Mouse (Mus musculus) gastrocnemius, postnatal 14 days (tissue): Measurements from ENCODE around the gene Nemp1. TPM values are rescaled to one million over a fixed set of nuclear protein-coding genes. Genes with fewer than 3 reads are reported as not detected.

ENCODE experiments used
- DNase-seq: peaks from one replicate; pipeline ENCODE4 v3.0.0; 2021; ENCODE audit warnings: mixed read lengths
- intact Hi-C: fragments of 180-260 bp; cut with DNase I; formaldehyde crosslinking; loops from one replicate; pipeline ENCODE4 v1.15.1; 2025; ENCODE audit warnings: low total_unique reads
- long read RNA-seq, 2 experiments: library from polyadenylated mRNA; stranded (forward); transcript quantifications; one replicate each; pipeline ENCODE4 v2.0.0; 2021
- total RNA-seq, 2 experiments: library from RNA; stranded (reverse); gene quantifications; 2 replicates each; pipeline ENCODE4 v1.2.3; 2021

Nemp1 gene
- total RNA-seq = 1 to 10 TPM; 2.3 to 2.7 TPM
- long read RNA-seq, experiment 1, partial matches to known transcripts = 0 of 1 reads
- long read RNA-seq, experiment 1, other reads (novel, unspliced or antisense) = 1 of 1 reads
- long read RNA-seq, experiment 2 = 0 reads

DNA sequence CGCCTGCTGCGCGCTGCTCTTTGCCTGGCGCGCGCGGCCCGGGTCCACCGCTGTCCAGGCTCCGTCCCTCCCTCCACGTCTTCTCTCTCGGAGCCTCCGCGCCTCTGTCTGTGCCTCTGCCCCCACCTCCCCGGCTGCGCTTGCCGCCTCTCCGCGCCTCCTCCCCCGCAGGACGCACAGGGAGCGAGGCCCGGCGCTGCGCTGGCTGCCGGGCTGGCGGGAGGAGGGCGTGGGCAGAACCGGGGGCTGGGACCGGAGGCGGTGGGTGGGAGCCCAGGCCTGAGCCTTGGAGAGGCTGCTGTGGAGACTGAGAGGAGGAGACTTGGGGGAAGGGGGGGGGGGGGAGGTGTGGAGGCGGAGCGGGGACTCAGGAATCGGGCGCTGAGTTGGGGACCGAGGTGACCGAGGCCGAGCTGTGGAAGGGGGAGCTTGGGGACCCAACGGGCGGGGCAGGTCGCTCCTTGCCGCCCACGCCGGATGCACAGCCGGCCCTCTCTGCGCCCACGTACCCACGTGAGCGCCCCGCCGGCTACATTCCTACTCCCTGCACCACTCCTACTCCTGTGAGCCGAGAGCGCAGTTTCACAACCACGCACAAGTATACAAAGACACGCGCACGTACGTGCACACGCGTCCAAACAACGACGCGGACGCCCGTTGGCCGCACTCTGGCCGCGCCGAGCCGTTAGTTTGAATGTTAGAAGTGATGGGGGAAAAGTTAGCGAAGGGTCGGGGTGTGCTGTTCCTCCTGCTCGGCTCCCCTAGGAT is at the start of gene Nemp1:
Gene Nemp1, plus strand, starts transcription at position 401 of the 768 bp plus-strand sequence.
- DNase-seq = peak; percentile 89
- intact Hi-C loops = no loop called here

DNA sequence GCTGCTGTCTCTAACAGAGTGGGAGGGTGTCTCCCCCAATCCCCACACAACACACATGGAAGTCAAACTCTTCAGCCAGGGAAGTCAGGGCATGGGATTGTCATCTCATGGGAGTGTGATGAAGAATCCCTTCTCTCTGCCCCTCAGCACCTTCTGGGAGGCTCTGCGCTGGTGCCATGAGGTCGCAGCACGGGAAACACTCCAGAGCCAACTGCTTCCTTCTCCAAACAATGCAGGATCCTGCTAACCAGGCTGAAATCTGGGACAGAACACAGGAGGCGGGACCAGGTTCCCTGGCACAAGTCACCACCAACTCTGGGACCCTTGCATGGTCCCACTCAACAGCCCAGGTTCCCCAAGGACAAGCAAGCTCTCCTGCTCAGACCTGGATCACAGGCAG is 49.4 kb upstream of the Nemp1 start:
- intact Hi-C loops = no loop called here
- no peak for DNase-seq

DNA sequence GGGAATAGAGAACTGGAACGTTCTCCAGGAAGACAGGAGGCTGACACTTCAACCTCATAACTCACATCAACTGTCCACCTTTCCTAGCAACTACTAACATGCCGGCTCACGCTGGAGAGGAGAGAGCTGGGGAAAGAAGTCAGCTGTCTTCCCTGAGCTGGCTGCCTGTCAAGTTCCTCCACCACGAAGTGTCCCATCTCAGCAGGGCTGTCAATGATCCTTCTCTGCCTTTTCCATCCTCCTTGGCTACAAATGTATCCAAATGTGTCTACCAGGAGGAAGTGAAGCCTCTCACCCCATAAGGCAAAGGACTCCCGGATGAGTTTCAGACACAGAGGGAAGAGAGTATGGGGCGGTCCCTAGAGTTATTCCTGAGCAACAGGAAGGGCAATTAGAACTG is 48.5 kb upstream of the Nemp1 start:
- peak; percentile 34 for DNase-seq

DNA sequence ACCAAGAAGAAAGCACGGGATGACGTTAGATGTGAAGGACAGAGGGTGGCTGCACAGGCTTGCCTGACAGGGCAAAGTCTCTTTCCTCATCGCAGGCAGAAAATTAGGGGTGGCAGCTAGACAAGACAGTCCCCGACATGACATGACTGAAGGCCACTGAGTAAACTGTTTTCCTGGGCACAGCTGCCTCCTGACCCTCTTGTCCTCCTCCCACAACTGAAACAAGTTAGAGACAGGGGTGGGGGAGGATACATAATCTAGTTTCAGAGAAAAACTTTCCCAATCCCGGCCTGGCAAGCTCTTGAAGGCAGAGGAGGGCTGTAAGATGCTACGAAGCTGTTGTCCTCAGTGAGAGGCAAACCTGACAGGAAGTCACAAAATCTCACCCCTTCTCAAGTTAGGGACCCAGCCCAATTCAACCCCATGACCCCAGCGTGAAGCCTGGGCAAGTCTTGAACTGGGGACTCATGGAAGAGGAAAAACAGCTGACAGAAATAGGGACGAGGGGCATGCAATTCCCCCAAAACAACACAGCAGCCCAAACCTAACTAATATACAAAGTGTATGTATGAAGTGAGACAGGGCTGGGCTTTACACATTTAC is 47.5 kb upstream of the Nemp1 start:
- no peak for DNase-seq
- intact Hi-C loops = no loop called here

More for the DNA sequence above, 48.5 kb upstream of the Nemp1 start:
- intact Hi-C loops = no loop called here

DNA sequence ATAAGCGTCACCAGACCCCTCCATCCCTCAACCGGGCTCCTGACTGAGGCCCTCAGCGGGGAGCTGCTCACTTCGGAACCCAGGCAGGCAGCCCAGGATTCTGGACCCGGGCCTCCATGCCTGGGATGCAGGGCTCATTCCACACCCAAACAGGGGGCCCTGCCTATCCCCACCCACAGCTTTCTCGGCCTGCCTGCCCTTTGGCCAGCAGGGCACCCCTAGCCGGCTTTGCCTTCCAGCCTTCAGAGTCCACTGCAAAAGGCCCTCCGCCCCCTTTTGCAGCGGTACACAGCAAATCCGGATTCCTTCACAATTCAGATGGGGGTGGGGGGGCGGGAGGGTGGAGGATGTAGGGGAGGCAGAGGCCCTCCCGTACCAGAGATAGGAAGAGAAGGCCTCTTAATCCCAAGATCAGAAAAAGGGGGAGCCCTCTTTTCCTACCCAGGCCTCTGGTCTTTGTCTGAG is 46.7 kb upstream of the Nemp1 start:
- DNase-seq = peak; percentile 41

DNA sequence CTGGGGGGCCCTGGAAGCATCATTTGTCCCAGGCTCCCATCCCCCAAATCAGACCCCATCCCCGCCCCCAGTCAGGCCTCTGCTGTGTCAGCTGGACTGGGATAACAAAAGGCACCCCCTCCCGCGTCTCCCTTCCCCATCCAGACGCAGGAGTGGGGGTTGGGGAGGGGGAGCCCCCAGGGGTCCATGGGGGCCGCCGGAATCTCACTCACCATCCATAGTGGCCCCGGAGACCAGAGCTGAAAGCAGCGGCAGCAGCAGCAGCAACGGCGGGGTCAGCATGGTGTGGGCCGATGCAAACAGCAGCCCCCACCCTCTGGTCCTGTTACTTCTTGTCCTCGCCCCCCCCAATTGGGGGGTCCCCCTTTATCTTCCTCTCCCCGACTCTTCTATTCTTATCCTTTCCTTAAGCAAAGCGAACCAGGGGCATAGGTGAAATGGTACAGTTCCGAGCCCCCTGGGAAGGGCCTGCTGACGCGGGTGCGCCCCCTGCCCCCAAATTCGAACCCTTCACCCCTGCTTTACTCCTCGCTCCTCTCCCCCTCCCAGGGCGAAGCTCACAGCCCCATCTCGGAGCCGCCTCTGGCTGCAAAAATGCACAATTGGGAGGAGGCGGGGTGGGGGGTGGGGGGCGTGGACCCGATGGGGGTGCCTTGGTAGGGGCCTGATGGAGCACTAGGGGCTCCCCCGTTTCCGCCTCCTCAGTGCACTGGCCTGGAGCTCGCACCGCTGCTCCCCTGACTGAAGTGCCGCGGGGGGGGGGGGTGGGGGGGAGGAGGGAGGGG is 46.1 kb upstream of the Nemp1 start, which contains the start of gene Lrp1:
Gene Lrp1, minus strand, starts transcription at position 743 of the 785 bp plus-strand sequence.
- intact Hi-C loops = no loop called here
- peak; percentile 54 for DNase-seq

More for the DNA sequence above, 46.7 kb upstream of the Nemp1 start:
- intact Hi-C loops = no loop called here

DNA sequence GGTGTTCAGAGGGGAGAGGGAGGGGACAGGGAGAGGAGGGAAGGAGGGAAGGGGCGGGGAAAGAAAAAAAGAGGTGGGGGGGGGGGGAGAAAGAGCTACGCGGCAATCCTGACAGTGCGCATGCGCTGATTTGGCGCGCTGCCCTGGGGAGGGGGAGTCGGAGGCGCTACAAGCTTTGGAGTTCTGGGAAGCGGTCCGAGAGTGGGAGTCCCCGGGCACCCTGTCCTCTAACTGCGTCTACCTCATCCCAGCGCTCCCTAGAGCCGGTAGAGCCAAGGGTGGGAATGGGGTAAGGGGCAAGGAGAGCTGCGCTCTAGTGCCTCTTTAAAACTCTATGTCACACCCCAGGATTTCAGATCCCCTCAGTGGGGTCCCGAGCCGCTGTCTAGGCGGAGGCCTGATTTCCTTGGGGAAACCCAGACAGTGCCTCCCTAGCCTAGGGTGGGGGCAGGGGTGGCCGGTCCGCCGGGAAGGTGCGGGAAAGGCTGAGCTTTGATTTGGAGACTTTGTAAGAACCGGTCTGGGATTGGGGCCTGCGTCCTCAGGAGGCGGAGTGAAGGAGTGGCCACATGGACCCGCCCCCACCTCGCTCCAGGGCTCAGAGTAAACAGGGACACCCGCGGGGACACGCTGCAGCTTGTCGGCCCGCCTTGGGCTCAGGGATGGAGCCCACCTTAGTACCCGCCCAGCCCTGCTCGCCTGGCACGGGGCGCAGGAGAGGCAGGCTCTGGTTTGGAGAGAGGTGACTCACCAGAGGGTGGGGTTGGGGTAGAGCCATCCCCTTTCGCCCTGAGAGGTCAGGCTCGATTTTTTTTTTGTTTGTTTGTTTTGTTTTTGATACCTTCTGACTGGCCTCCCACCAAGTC is 45.3 kb upstream of the Nemp1 start:
- peak; percentile 92 for DNase-seq
- intact Hi-C loops = loop anchor here (2.0 kb wide), 1 partner anchor 47 kb away; no protein-coding TSS in a partner anchor

DNA sequence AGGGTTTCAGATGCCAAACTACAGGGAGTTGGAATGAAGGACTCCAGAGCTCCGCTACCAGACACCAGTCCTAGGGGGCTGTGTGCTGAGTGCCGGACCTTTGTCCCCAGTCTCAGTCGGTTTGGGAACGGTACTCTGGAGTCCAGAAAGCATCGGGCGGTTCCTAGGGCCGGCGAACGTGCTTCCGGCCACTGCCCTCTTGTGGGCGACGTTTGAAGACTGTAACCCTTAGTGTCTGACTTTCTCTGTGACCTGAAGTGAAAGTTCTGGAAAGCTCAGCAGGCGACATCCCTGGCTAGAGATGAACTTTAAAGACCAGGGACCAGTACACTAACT is 44.7 kb upstream of the Nemp1 start:
- intact Hi-C loops = loop anchor here (2.0 kb wide), 1 partner anchor 47 kb away; no protein-coding TSS in a partner anchor
- peak; percentile 80 for DNase-seq

DNA sequence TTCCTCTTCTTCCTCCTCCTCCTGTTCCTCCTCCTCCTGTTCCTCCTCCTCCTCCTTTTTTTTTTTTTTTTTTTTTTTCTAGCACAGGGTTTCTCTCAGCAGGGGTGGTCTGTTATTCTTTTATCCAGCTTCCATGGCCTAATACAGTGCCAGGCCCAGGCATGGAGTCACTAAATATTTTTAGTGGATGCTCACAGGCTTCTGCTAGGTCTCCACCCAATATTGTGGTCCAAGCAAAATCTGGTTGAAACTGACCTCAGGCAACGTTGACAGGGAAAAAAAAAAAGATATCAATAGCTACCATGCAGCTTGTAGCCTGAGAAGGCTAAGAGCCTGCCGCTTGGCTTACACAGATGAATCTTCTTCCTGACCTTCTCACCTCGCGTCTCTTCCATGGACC is 44.0 kb upstream of the Nemp1 start:
- intact Hi-C loops = loop anchor here (2.0 kb wide), 1 partner anchor 48 kb away; no protein-coding TSS in a partner anchor
- no peak for DNase-seq

DNA sequence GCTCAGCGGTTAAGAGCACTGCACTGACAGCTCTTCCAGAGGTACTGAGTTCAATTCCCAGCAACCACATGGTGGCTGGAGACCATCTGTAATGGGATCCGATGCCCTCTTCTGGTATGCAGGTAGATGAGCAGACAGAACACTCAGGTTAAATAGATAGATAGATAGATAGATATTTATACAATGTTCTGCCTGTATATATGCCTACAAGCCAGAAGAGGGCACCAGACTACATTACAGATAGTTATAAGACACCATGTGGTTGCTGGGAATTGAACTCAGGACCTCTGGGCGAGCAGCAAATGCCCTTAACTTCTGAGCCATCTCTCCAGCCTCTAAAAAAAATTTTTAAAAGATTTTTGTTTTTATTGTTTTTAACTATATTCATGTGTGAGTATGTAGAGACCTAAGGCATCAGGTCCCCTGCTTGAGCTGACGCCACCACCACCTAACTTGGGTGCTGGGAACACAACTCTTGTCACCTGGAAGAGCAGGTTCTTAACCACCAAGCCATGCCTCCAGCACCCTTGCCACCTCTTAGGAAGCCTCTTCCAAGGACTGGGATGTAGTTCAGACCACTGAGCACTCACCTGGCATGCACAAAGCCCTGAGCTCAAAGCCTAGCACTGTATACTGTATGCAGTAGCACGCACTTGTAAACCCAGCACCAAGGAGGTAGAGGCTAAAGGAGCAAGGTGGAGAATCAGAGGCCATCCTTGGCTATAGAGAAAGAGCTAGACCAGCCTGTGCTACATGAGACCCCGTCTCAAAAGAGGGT is 43.1 kb upstream of the Nemp1 start:
- intact Hi-C loops = loop anchor here (2.0 kb wide), 1 partner anchor 49 kb away; no protein-coding TSS in a partner anchor

DNA sequence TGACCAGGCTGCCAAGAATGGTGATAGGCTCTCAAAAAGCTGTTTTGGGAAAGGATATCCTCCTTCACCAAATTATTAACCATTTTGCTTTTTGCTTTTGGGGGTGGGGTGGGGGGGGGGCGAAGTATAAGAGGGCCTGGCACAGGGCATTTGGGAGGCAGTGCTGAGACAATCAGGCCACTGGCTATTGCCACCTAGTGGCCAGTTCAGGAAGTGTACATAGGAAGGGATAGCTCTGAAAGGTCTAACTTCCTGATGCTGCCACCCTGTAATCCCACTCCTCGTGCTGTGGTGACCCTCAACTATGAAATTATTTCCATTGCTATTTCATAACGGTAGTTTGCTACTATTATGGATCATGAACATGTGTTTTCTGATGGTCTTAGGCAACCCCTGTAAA is 40.3 kb upstream of the Nemp1 start:
- no peak for DNase-seq
- intact Hi-C loops = no loop called here

More for the DNA sequence above, 43.1 kb upstream of the Nemp1 start:
- DNase-seq = no peak

DNA sequence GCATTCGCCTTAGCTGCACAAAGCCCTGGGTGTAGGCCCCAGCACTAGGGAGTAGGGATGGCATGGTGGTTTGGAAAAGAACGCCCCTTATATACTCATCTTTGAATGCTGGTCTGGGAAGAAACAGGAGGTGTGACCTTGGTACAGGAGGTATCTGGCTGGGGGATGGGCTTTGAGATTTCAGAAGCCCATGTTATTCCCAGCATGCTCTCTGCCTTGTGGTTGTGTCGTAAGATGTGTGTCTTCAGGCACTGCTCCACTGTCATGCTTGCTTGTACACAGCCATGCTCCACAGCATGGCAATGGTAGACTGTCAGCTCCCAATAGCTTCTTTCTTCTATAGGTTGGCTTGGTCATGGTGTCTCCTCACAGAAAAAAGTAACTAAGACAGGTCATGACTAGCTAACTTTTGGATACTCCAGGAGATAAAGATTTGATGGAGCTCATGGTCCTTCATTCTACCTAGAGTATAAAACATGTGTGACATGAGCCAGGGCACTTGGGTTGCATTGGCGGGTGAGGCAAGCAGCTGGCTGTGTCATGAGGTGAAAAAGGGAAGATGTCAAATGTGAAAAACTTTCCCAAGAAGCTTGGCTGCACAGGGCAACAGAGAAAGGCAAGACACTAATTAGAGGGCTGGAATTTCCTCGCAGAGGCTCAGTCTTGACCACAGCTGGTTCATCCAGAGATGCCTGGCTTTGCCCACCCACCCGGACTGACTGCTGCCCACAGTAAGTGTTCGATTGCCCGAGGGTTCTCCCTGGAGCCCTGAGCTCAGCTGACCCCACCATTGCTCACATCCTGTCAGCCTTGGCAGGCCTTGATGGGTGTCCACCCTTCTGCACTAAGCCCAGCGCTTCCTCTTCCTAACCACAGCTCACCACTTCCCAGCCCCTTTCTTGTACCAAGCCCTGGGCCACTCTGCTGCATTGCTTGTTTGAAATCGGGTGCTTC is 35.2 kb upstream of the Nemp1 start:
- peak; percentile 47 for DNase-seq
- intact Hi-C loops = no loop called here

DNA sequence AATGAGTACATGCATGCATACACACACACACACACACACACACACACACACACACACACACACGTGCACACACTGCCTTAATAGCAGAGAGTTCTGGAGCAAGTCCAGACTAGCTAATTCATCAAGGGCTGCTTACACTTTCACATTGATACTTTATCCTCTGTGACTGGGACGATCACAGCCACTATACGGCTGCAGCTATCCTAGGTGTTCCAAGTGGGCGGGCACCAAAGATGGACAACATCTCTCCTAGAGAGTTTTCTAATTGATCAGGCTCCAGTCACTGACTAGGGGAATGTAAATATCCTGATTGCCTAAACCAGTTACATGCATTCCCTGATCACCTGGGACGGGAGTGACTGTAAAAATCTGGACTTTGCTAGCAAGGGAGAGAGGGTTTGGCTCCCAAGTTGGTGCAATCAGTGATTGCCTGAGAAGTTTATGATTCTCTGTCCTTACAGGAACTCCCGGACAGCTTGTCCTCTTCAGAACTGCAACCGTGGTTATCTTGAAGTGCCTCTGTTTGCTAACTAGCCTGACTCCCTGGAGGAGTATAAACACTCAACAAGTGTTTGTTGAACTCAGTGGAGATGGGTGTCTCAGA is 33.9 kb upstream of the Nemp1 start:
- intact Hi-C loops = no loop called here
- no peak for DNase-seq

DNA sequence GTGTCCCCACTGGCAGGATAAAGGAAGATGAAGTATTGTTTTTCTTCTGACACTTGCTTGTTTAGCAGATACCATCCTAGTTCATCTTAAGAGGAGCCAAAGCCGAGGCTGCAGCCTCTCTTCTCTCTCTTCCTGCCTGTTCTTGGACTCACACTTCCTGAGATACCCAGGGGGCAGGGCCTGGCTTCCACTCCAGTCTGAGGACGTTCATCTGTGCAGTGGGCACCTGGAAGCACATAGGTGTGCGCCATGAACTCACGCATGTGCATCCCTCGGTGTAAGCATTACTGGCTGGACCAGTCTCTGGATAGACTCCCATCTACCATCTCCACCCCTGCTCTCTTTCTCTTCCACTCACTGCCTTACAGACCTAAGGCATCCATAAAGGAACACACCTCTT is 26.3 kb upstream of the Nemp1 start:
- intact Hi-C loops = loop anchor here (10.0 kb wide), 1 partner anchor 94 kb away; the partner anchor contains the start of gene Zbtb39
- DNase-seq = no peak

DNA sequence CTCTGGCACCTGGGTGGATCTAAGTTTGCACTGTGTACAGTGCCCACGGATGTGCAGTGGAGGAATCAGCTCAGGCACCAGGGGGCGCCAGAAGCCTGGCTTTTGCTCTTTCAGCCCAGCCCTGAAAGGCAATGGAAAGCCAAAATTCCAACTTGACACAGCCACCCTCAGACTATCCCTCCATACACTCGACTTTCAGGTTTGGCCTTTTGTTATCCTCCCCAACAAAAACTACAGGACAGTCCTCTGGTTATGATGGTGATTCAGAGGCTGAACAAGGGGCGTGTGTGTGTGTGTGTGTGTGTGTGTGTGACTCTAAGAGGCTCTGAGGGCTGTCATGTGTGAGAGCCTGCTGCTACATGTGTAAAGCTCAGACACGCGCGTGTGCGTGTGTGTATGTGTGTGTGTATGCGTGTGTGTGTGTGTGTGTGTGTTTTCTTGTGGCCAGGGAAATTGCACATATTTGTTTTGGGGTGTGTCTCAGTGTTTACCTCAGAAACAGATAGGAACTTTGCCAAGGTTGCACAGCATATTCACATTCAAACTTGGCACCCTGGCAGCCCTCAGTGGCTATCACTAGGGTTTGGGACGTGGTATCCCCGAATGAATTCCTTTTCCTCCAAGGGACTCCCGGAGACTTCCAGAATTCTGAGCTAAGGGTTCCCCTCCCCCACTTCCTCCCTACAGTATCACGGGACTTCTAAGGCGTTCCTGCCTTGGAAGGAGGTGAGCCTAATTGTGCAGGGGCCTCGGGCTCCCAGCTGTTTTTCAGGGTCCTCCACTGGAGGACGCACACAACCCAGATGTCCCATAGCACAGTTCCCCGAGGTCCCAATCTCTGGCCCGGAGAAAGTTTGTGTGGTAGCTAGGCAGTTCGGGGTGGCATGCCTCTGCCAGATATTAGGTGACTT is 24.6 kb upstream of the Nemp1 start:
- intact Hi-C loops = loop anchor here (10.0 kb wide), 1 partner anchor 93 kb away; the partner anchor contains the start of gene Zbtb39
- peak; percentile 90 for DNase-seq
